Mouse (Mus musculus) forebrain, embryonic 13.5 days (tissue): ENCODE measurements at regions not wholly inside any gene's neighbourhood (a gene's known extent, or its start where the extent isn't known, plus 50 kb on each side); places are given as distances from the start of the nearest gene placed in this dataset.
A peak's percentile ranks its signal among the peaks of the same experiment; 100 is the strongest.

Experiments
- ATAC-seq: fragments of 200-750 bp; cut with Nextera tagmentation; 2 replicates; pipeline ENCODE4 v1.8.0; 2017
- H3K27ac ChIP-seq: fragments of 300-500 bp; sonication (generic); 2 replicates; pipeline ENCODE4 v1.5.1; 2015; ENCODE audit warnings: inconsistent platforms, mild to moderate bottlenecking, moderate library complexity
- H3K27me3 ChIP-seq: fragments of 300-500 bp; sonication (generic); 2 replicates; pipeline ENCODE4 v1.6.1; 2015; ENCODE audit warnings: mild to moderate bottlenecking, inconsistent platforms
- H3K36me3 ChIP-seq: fragments of 300-500 bp; sonication (generic); 2 replicates; pipeline ENCODE4 v1.6.1; 2015; ENCODE audit warnings: mild to moderate bottlenecking, inconsistent platforms; ENCODE audit not compliant: poor library complexity, severe bottlenecking
- H3K4me1 ChIP-seq: fragments of 300-500 bp; sonication (generic); 2 replicates; pipeline ENCODE4 v1.6.1; 2015; ENCODE audit warnings: inconsistent platforms
- H3K4me2 ChIP-seq: fragments of 300-500 bp; sonication (generic); 2 replicates; pipeline ENCODE4 v1.6.1; 2015; ENCODE audit warnings: inconsistent platforms, mild to moderate bottlenecking, moderate library complexity
- H3K4me3 ChIP-seq: fragments of 300-500 bp; sonication (generic); 2 replicates; pipeline ENCODE4 v1.5.1; 2015; ENCODE audit warnings: mild to moderate bottlenecking, inconsistent platforms
- H3K9ac ChIP-seq: fragments of 300-500 bp; sonication (generic); 2 replicates; pipeline ENCODE4 v1.6.1; 2015; ENCODE audit warnings: mild to moderate bottlenecking, inconsistent platforms
- H3K9me3 ChIP-seq: fragments of 300-500 bp; sonication (generic); replicated peaks from 2 replicates; pipeline ENCODE4 v1.6.1; 2016; ENCODE audit warnings: inconsistent platforms
- WGBS: fragments of 180-500 bp; shearing (Covaris S2); methylation state at CpG from one replicate; pipeline ENCODE4 v1.1.7; 2015; 5-methylcytosine and 5-hydroxymethylcytosine counted together

DNA sequence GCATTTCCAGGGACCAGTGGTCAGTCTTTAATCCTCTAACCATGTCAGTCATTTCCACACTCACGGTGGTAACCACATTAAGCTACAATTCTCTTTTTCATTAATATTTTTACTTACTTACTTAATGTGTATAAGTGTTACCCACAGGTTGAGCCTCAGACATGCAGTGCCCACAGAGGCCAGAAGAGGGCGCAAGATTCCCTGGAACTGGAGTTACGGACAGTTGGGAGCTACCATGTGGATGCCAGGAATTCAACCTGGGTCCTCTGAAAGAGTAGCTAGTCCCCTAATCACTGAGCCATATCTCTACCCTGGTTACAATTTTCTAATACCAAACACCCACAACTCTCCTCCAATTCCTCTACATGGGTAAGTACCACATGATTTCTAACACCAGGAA is 420.5 kb downstream of the Lrig3 start:
- no peak overlapping the region for H3K4me3 ChIP-seq
- no peak overlapping the region for H3K9ac ChIP-seq
- ATAC-seq = no peak
- 78% methylated on average over 3 of the region's 3 CpGs for WGBS
- no peaks in the 10 kb centered on the region for H3K9me3 ChIP-seq
- H3K4me2 ChIP-seq = no peak overlapping the region
- H3K27ac ChIP-seq = no peak overlapping the region
- H3K27me3 ChIP-seq = no peaks in the 10 kb centered on the region
- H3K36me3 ChIP-seq = no peaks in the 10 kb centered on the region
- H3K4me1 ChIP-seq = no peaks in the 10 kb centered on the region

DNA sequence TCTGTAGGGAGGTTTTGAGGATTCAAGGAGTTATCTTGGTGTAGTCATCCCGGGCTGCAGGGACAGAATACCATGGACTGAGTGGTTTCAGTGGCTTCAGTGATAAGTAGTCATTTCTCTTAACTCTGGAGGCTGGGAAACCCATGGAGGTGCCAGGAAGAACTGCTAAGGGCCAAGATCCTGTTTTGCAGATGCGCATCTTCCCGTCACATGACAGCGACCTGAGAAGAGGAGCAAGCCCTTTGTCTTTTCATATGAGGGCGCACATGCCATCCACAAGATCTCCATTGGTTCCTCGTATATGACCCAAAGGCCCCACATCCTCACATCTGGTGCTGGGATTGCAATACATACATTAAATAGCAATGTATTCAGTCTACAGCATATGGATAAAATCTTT is 419.7 kb downstream of the Lrig3 start:
- WGBS = 98% methylated on average over 6 of the region's 6 CpGs
- no peaks in the 10 kb centered on the region for H3K27me3 ChIP-seq
- H3K4me1 ChIP-seq = no peaks in the 10 kb centered on the region
- H3K36me3 ChIP-seq = no peaks in the 10 kb centered on the region
- H3K27ac ChIP-seq = no peak overlapping the region
- no peak overlapping the region for H3K4me2 ChIP-seq
- no peak overlapping the region for H3K9ac ChIP-seq
- no peak overlapping the region for H3K4me3 ChIP-seq
- no peak for ATAC-seq
- H3K9me3 ChIP-seq = no peaks in the 10 kb centered on the region

DNA sequence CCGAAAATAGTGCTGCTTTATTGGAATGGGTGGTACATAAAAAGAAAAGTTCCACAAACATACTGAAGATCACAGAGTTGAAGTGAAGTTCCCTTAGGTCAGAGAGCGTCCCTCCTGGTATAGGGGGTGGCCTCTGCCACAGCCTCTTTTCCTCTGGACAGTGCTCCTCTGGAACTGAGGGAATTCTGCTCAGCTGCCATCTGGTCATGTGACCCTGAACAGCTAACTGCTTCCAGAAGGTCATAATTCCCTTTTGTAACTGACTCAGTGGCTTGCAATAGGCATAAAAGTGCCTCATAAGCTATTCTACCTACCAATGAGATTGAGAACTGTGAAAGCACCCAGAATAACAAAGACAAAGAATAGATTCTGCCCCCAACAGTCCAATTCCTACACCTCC is 414.4 kb downstream of the Lrig3 start:
- H3K36me3 ChIP-seq = no peaks in the 10 kb centered on the region
- peaks cover 6% of the 10 kb centered on the region; the same call in 1 of the 2 replicates for H3K4me1 ChIP-seq
- H3K9me3 ChIP-seq = no peaks in the 10 kb centered on the region
- no peak overlapping the region for H3K9ac ChIP-seq
- H3K27ac ChIP-seq = no peak overlapping the region
- WGBS = 92% methylated on average over 2 of the region's 2 CpGs
- H3K27me3 ChIP-seq = no peaks in the 10 kb centered on the region
- H3K4me3 ChIP-seq = no peak overlapping the region
- no peak for ATAC-seq
- H3K4me2 ChIP-seq = no peak overlapping the region

DNA sequence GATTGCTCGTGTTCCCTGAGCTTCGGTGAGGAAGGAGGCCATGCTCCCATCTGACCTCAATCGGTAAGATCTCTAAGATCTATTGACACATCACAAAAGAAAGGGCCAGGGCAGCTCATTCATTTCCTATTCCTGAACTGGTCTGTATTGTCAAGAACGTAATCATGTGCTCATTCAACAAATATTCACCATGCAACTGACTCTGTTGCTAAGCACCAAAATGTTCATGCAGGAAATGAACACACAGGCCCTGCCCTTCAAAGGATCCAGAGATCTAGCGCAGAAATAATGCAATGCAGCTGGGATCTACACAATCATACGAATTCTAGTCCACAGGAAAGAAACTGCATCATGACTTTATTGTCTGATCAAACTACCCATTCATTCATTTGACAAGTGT is 413.3 kb downstream of the Lrig3 start:
- H3K9ac ChIP-seq = no peak overlapping the region
- H3K9me3 ChIP-seq = no peaks in the 10 kb centered on the region
- ATAC-seq = no peak
- no peak overlapping the region for H3K27ac ChIP-seq
- peaks cover 6% of the 10 kb centered on the region; the same call in 1 of the 2 replicates for H3K4me1 ChIP-seq
- H3K36me3 ChIP-seq = no peaks in the 10 kb centered on the region
- H3K27me3 ChIP-seq = no peaks in the 10 kb centered on the region
- WGBS = 19% methylated on average over 6 of the region's 6 CpGs
- no peak overlapping the region for H3K4me2 ChIP-seq
- no peak overlapping the region for H3K4me3 ChIP-seq

DNA sequence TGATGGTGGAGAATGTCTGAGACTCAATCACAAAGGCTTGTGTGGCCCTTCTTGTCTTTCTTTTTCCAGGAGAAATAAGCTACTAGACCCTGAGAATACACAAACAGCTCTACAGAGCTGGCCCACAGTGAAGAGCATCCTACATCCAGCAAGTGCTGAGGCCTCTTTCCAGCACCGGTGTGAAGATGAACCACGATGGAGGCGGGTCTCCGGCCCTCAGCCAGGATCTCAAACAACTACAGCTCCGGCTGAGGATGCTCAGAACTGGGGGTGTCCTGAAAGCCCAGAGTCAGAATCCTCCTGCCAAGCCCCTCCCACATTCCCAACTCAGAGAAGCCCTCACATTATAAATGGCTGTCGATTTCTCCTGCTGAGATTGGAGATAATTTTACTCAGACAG is 407.9 kb downstream of the Lrig3 start:
- Histone ChIP-seq H3K4me2 (no peak overlapping the region), H3K27me3 (no peaks in the 10 kb centered on the region), H3K4me1 (peaks cover under 1% of the 10 kb centered on the region; the same call in 1 of the 2 replicates), H3K4me3 (no peak overlapping the region), H3K27ac (no peak overlapping the region), H3K36me3 (no peaks in the 10 kb centered on the region), H3K9me3 (no peaks in the 10 kb centered on the region), H3K9ac (no peak overlapping the region)
- 55% methylated on average over 6 of the region's 6 CpGs for WGBS
- ATAC-seq = no peak

DNA sequence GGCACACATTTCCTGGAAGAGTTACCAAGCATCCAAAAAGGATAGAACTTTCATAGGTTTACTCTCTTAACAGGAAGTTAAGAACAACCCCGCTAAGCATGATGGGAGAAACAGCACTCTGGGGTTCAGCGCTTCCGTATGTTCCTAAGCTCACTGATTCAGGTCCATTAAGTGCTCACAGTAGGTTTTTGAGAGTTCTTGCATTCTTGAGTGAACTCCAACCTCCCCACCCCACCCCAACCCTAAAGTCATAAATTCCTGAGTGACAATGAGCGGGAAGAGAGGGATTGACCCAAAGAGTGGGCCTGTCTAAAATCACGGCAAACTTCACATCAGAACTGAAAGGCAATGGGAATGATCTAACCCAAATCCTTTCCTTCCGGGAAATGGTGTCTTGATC is 405.9 kb downstream of the Lrig3 start:
- Histone ChIP-seq H3K27ac (no peak overlapping the region), H3K9ac (no peak overlapping the region), H3K9me3 (no peaks in the 10 kb centered on the region), H3K4me3 (no peak overlapping the region), H3K4me1 (no peaks in the 10 kb centered on the region), H3K4me2 (no peak overlapping the region), H3K36me3 (no peaks in the 10 kb centered on the region), H3K27me3 (no peaks in the 10 kb centered on the region)
- 94% methylated on average over 6 of the region's 6 CpGs for WGBS
- ATAC-seq = no peak

DNA sequence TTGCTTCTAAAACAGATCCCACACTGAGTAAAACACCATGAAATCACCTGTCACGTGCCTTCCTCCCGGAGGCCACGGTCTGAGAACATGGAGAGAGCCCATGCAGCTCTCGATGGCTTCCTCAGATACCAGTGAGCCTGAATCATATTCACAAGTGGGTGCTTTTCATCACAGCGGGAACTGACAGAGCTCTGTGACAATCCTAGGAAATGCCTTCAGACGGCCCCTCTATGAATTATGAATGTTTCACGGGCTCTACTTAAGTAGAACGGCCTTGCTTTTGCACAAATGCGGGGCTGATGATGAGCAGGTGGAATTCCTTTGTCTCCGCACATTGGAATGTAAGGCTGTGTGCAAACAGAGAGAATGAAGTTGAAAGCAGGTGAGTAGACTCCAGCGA is 383.1 kb downstream of the Lrig3 start:
- Histone ChIP-seq H3K27ac (no peak overlapping the region), H3K9me3 (0 out of 2 replicates have a peak, but pooled peaks cover 5% of the 10 kb centered on the region), H3K4me3 (no peak overlapping the region), H3K9ac (no peak overlapping the region), H3K4me2 (no peak overlapping the region), H3K4me1 (no peaks in the 10 kb centered on the region), H3K27me3 (no peaks in the 10 kb centered on the region), H3K36me3 (no peaks in the 10 kb centered on the region)
- 71% methylated on average over 11 of the region's 11 CpGs for whole genome bisulfite sequencing
- peak; percentile 41; the same call in 1 of the 2 replicates for ATAC-seq

DNA sequence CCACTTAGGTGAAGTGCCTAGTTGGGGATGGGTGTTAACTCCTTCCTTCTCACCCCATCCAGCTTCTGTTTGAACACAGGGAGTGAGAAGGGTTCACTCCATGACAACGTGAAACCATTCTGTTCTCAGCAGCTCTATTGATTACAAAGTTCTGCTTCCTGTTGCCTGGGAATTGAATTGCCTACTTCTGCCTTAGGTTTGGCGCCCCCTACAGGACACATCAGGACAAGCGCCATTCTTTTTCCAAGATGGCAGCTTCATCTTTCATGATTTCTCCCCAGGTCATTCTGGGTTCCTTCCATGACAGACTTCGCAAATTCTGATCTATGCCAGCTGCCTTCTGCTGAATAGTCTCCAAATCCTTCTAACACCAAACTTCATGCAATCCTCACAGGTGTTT is 371.5 kb downstream of the Lrig3 start:
- H3K4me2 ChIP-seq = no peak overlapping the region
- H3K4me3 ChIP-seq = no peak overlapping the region
- H3K4me1 ChIP-seq = no peaks in the 10 kb centered on the region
- H3K27ac ChIP-seq = no peak overlapping the region
- ATAC-seq = no peak
- 75% methylated on average over 4 of the region's 4 CpGs for WGBS
- H3K36me3 ChIP-seq = no peaks in the 10 kb centered on the region
- H3K9me3 ChIP-seq = no peaks in the 10 kb centered on the region
- no peak overlapping the region for H3K9ac ChIP-seq
- no peaks in the 10 kb centered on the region for H3K27me3 ChIP-seq

DNA sequence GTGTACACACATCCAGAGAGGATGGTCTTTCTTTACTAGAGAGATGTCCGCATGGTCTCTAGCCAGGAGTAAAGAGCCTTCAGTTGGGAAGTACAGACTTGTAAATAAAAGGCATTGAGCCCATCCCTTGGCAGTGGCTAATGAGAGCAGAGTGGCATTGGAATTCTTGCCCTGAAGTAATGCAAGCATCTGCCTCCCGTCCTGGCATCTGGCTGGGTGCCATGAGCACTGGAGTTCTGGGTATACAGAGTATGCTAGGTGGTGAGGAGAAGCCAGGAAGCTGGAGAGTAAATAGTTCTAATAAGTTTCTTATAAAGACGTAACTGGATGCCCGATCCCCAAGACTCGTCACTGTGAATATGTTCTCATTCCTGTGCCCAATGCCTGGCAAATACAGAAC is 367.8 kb downstream of the Lrig3 start:
- Histone ChIP-seq H3K27me3 (no peaks in the 10 kb centered on the region), H3K4me2 (no peak overlapping the region), H3K4me3 (no peak overlapping the region), H3K4me1 (no peaks in the 10 kb centered on the region), H3K27ac (no peak overlapping the region), H3K36me3 (no peaks in the 10 kb centered on the region), H3K9me3 (no peaks in the 10 kb centered on the region), H3K9ac (no peak overlapping the region)
- 79% methylated on average over 5 of the region's 5 CpGs for WGBS
- no peak for ATAC-seq

DNA sequence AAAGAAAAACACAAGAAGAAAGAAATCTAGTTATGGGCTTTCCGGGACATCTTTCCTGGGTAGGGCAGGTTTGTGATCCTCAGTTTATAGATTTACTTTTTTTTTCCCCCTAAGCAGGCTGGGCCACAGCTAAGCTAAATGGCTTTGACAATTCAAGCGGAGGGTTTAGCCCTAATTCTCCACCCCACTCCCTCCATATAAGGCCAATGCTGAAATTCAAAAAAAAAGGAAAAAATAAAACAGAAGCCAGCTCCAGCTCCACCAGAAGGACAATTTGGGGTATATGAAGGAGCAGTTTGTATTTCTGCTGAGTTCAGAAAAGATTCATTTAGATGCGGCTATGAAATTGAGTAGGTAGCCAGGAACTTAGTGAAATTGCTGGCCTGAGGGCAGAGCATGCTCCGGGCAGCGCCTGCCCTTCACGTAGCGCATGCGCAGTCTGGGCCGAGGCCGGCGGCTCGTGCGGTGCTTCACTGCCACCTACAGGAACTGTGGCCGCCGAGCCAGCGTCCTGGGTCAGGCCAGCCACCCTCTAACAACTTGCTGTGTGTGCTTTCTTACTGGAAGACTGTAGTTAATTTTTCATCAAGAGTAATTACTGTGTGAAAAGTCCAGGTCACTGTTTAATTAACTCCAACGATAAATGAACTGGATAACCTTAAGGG is 364.5 kb downstream of the Lrig3 start:
- 0 out of 2 replicates have a peak overlapping the region, but pooled peaks have one; percentile 5 for H3K9ac ChIP-seq
- no peaks in the 10 kb centered on the region for H3K36me3 ChIP-seq
- H3K27ac ChIP-seq = no peak overlapping the region
- H3K27me3 ChIP-seq = no peaks in the 10 kb centered on the region
- ATAC-seq = peak; percentile 97
- no peak overlapping the region for H3K4me3 ChIP-seq
- H3K9me3 ChIP-seq = no peaks in the 10 kb centered on the region
- peak overlapping the region; percentile 51 for H3K4me2 ChIP-seq
- 8% methylated on average over 17 of the region's 17 CpGs for WGBS
- no peaks in the 10 kb centered on the region for H3K4me1 ChIP-seq

DNA sequence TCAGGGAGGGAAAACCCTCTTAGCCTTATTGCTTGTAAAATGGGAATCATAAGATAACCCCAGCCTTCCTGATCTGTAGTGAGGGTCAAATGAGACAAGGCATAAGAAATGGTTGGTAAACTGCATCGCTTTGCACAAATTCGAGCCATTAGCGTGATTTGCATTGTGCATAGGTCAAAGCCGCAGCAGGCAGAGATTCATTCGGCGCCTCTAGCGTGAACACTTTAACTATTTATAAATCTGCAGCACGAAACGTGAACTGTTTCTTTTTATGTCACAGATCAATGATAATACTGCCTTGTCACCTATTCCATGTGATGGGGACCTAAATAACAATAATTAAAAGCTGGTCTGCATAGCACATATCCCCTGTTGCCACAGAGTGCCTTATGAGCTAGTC is 354.9 kb downstream of the Lrig3 start:
- Histone ChIP-seq H3K27ac (no peak overlapping the region), H3K9ac (no peak overlapping the region), H3K4me2 (no peak overlapping the region), H3K36me3 (no peaks in the 10 kb centered on the region), H3K4me1 (no peaks in the 10 kb centered on the region), H3K27me3 (no peaks in the 10 kb centered on the region), H3K9me3 (no peaks in the 10 kb centered on the region), H3K4me3 (no peak overlapping the region)
- WGBS = 87% methylated on average over 9 of the region's 9 CpGs
- ATAC-seq = no peak

DNA sequence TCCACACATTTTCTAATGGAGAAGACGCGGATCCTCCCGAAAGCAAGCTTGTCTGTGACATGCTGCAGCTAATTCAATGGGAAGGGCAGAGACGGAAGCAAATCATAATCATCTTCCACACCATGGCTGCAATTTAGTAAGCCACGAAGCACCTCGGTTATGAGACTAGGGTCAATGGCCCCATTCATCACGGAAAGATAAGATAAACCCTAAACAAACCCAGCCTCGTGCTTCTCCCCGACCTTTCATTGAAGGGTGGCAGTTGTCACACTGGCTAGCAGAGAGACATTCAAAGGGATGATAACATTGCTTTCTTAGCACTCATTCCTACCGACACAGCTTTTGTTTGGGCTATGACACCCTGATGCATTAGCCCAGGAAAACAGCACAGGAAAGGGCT is 353.8 kb downstream of the Lrig3 start:
- H3K4me3 ChIP-seq = no peak overlapping the region
- ATAC-seq = no peak
- no peaks in the 10 kb centered on the region for H3K9me3 ChIP-seq
- H3K27ac ChIP-seq = no peak overlapping the region
- no peak overlapping the region for H3K9ac ChIP-seq
- H3K4me2 ChIP-seq = no peak overlapping the region
- H3K27me3 ChIP-seq = no peaks in the 10 kb centered on the region
- no peaks in the 10 kb centered on the region for H3K4me1 ChIP-seq
- 87% methylated on average over 10 of the region's 10 CpGs for WGBS
- no peaks in the 10 kb centered on the region for H3K36me3 ChIP-seq

DNA sequence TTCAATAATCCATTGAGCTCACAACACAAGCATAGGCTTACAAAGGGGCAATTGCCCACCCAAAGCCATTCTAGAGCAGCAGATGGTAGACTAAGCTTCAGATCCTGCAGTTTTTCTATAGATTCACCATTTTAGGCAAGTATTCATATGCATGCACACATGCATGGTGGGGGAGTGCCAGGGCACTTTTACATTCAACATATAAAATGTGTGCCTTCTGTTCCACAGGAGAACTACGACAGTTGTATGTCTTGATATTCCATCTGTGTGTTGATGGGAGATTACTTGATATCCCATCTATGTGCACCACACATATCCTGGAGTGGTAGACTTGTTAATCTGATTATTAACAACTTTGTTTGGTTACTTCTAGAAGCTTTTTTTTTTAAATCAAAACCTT is 334.0 kb downstream of the Lrig3 start:
- H3K27ac ChIP-seq = no peak overlapping the region
- no peaks in the 10 kb centered on the region for H3K9me3 ChIP-seq
- 96% methylated on average over 1 of the region's 1 CpGs for WGBS
- H3K9ac ChIP-seq = no peak overlapping the region
- H3K4me2 ChIP-seq = no peak overlapping the region
- peak; percentile 33; the same call in 1 of the 2 replicates for ATAC-seq
- H3K4me3 ChIP-seq = no peak overlapping the region
- H3K4me1 ChIP-seq = no peaks in the 10 kb centered on the region
- no peaks in the 10 kb centered on the region for H3K27me3 ChIP-seq
- H3K36me3 ChIP-seq = no peaks in the 10 kb centered on the region
